Mouse (Mus musculus) B cell, adult 2 months (primary cell): ENCODE data around the gene Nup205.

Experiments
- DNase-seq, 2 experiments: peaks; one replicate each; pipeline ENCODE4 v3.0.0; 2022

Nup205 gene

DNA sequence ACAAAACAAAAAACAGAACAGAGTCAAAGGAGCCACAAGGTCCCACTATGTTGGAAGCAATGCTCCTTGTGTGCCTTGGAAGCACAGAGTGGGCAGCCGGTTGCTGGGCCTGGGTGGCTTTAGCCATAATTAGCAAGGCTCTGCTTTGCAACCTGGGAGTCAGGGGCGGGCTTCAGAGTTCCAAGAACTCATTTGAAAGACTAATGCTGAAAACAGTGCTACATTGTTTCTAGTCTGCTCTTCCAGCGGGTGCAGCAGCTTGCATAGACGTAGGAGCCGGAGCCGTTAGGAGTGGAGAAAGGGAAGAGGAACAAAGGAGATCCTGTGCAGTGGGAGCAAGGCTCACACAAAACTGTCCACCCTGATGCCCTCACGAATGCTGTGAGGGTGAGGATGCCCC, 111.7 kb downstream of the Nup205 start:
- DNase-seq = no peak

- peak in 1 of 2 experiments; percentile 2 for DNase-seq
Measured at GRCm38 (mm10) chr6:35289676-35290075, 112.5 kb downstream of the Nup205 start.

DNA sequence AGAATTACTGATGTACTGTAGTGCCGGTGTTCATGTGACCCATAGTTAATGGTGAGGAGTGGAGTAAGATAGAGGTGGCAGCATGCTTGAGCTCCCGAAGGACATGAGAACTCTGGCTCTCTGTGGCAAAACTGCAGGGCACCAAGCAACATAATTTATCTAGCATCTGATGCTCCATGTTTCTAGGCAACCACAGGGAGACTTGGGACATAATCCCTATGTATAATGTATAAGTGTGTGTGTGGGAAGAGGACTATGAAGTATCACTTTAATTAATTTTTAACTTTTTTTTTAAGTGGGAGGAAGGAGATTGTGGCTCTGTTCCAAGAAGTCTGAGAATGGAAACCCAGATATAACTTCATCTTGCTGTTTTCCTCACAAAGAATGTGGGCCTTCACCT, 117.7 kb downstream of the Nup205 start:
- DNase-seq = no peak

DNA sequence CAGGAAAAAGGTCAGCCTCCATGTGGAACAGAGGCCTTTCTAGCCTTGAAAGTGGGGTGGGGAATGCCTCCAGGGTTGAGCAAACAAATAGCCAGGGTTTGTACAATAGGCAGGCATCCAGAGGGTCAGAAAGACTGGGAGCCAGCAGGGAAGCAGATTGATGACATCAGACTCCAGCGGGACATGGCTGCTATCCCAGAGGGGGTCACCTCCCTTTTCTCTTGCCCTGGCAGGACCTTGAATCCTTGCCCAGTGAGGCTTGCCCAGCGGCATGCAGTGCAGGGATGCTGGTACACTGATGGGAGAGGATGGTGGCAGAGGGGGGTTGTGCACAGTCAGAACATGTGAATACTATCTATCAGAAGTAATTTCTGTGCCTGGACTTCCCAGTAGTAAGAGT, 119.8 kb downstream of the Nup205 start:
- no peak for DNase-seq
